Mouse (Mus musculus) limb, embryonic 10.5 days (tissue): ENCODE measurements around the gene Hnrnpul1. TPM values are rescaled to one million over a fixed set of nuclear protein-coding genes. Genes with fewer than 3 reads are reported as not detected.

Source experiments
- DNase-seq: peaks from one replicate; pipeline ENCODE4 v3.0.0-alpha.2; 2017; ENCODE audit warnings: low spot score
- H3K27ac ChIP-seq: fragments of 300-500 bp; sonication (generic); 2 replicates; pipeline ENCODE4 v1.5.1; 2016; ENCODE audit warnings: mild to moderate bottlenecking
- H3K27me3 ChIP-seq: fragments of 300-500 bp; sonication (generic); 2 replicates; pipeline ENCODE4 v1.6.1; 2016; ENCODE audit warnings: low read depth, mild to moderate bottlenecking; ENCODE audit not compliant: poor library complexity, severe bottlenecking
- H3K36me3 ChIP-seq: fragments of 300-500 bp; sonication (generic); 2 replicates; pipeline ENCODE4 v1.6.1; 2016; ENCODE audit warnings: mild to moderate bottlenecking, moderate library complexity
- H3K4me1 ChIP-seq: fragments of 300-500 bp; sonication (generic); 2 replicates; pipeline ENCODE4 v1.6.1; 2016
- H3K4me3 ChIP-seq: fragments of 300-500 bp; sonication (generic); 2 replicates; pipeline ENCODE4 v1.5.1; 2016; ENCODE audit warnings: mild to moderate bottlenecking, moderate library complexity
- H3K9me3 ChIP-seq: fragments of 300-500 bp; sonication (generic); replicated peaks from 2 replicates; pipeline ENCODE4 v1.6.1; 2016; ENCODE audit warnings: mild to moderate bottlenecking
- WGBS: fragments of 180-500 bp; shearing (Covaris S2); methylation state at CpG from one replicate; pipeline ENCODE4 v1.1.7; 2016; 5-methylcytosine and 5-hydroxymethylcytosine counted together
- polyA plus RNA-seq: library from polyadenylated mRNA; unstranded; fragments of >200 nt; fragmentation: Nextera tagmentation; extraction: Ambion mirVana; gene quantifications from 2 replicates; pipeline ENCODE4 v1.2.1, GENCODE M21; 2016

Gene Hnrnpul1
- polyA plus RNA-seq, 1 experiment from 2014 or later: 67.7 TPM

- Histone ChIP-seq H3K4me1 (peaks cover 21% of the 10 kb centered on the region), H3K9me3 (no peaks in the 10 kb centered on the region), H3K27ac (peak overlapping the region; percentile 90), H3K27me3 (peaks cover 40% of the 10 kb centered on the region), H3K4me3 (peak overlapping the region; percentile 64), H3K36me3 (peaks cover 7% of the 10 kb centered on the region; the same call in 1 of the 2 replicates)
- WGBS: 4% methylated on average over 6 of the region's 6 CpGs
- DNase-seq: no peak
These were observed 74.6 kb downstream of the Hnrnpul1 start for GRCm38 (mm10) chr7:25679971-25680370.

GRCm38 (mm10) chr7:25677013-25677412, 77.5 kb downstream of the Hnrnpul1 start:
- H3K4me3 ChIP-seq: no peak overlapping the region
- DNase-seq: no peak
- peaks cover 22% of the 10 kb centered on the region for H3K4me1 ChIP-seq
- H3K27me3 ChIP-seq: peaks cover 60% of the 10 kb centered on the region
- H3K27ac ChIP-seq: no peak overlapping the region
- H3K9me3 ChIP-seq: no peaks in the 10 kb centered on the region
- 94% methylated on average over 7 of the region's 7 CpGs for WGBS
- H3K36me3 ChIP-seq: no peaks in the 10 kb centered on the region

GRCm38 (mm10) chr7:25676085-25676781, 78.3 kb downstream of the Hnrnpul1 start:
- DNase-seq: no peak
- Histone ChIP-seq H3K4me3 (no peak overlapping the region), H3K9me3 (no peaks in the 10 kb centered on the region), H3K27me3 (peaks cover 60% of the 10 kb centered on the region), H3K4me1 (peaks cover 16% of the 10 kb centered on the region), H3K36me3 (no peaks in the 10 kb centered on the region), H3K27ac (no peak overlapping the region)
- WGBS: 80% methylated on average over 15 of the region's 15 CpGs

GRCm38 (mm10) chr7:25675405-25675804, 79.2 kb downstream of the Hnrnpul1 start:
- Histone ChIP-seq H3K36me3 (no peaks in the 10 kb centered on the region), H3K27me3 (peaks cover 60% of the 10 kb centered on the region)

GRCm38 (mm10) chr7:25674719-25675300, 79.7 kb downstream of the Hnrnpul1 start, which contains the start of gene Tmem91:
TSS of gene Tmem91 (minus strand) at chr7:25675166.
- Histone ChIP-seq H3K4me1 (peaks cover 8% of the 10 kb centered on the region), H3K36me3 (no peaks in the 10 kb centered on the region), H3K27ac (no peak within 1 kb of the TSS), H3K4me3 (peak within 1 kb of the TSS; percentile 45), H3K9me3 (no peaks in the 10 kb centered on the region), H3K27me3 (peaks cover 60% of the 10 kb centered on the region)
- peak; percentile 40 for DNase-seq
- WGBS: 3% methylated on average over 29 of the region's 29 CpGs

More at GRCm38 (mm10) chr7:25675405-25675804, 79.2 kb downstream of the Hnrnpul1 start:
- Histone ChIP-seq H3K4me1 (peaks cover 14% of the 10 kb centered on the region), H3K27ac (no peak overlapping the region), H3K4me3 (peak overlapping the region; percentile 45; the same call in 1 of the 2 replicates), H3K9me3 (no peaks in the 10 kb centered on the region)
- DNase-seq: no peak
- WGBS: 44% methylated on average over 6 of the region's 6 CpGs

- WGBS: 28% methylated on average over 9 of the region's 9 CpGs
- H3K27me3 ChIP-seq: peaks cover 56% of the 10 kb centered on the region
- no peak for DNase-seq
These were observed 80.3 kb downstream of the Hnrnpul1 start for GRCm38 (mm10) chr7:25674297-25674696.

GRCm38 (mm10) chr7:25672442-25672841, 82.1 kb downstream of the Hnrnpul1 start:
- Histone ChIP-seq H3K27me3 (peaks cover 43% of the 10 kb centered on the region), H3K4me1 (peaks cover 7% of the 10 kb centered on the region), H3K4me3 (no peak overlapping the region), H3K9me3 (no peaks in the 10 kb centered on the region), H3K27ac (no peak overlapping the region), H3K36me3 (peaks cover 23% of the 10 kb centered on the region)
- WGBS: 50% methylated on average over 4 of the region's 4 CpGs
- DNase-seq: no peak

More at GRCm38 (mm10) chr7:25674297-25674696, 80.3 kb downstream of the Hnrnpul1 start:
- H3K4me1 ChIP-seq: peaks cover 7% of the 10 kb centered on the region
- H3K9me3 ChIP-seq: no peaks in the 10 kb centered on the region
- H3K4me3 ChIP-seq: peak overlapping the region; percentile 45
- H3K27ac ChIP-seq: no peak overlapping the region
- H3K36me3 ChIP-seq: peaks cover 5% of the 10 kb centered on the region

- H3K9me3 ChIP-seq: no peaks in the 10 kb centered on the region
- H3K4me3 ChIP-seq: no peak overlapping the region
- WGBS: 80% methylated on average over 2 of the region's 2 CpGs
- peaks cover 31% of the 10 kb centered on the region for H3K36me3 ChIP-seq
- peaks cover 7% of the 10 kb centered on the region for H3K4me1 ChIP-seq
- peaks cover 39% of the 10 kb centered on the region for H3K27me3 ChIP-seq
- no peak for DNase-seq
- H3K27ac ChIP-seq: no peak overlapping the region
These were observed 82.9 kb downstream of the Hnrnpul1 start for GRCm38 (mm10) chr7:25671686-25672085.

Other genes with a start within 250 kb of the Hnrnpul1 start
- gene Ceacam2, start 214.9 kb downstream of the Hnrnpul1 start, polyA plus RNA-seq: 0.08 TPM in 1 of 2 replicates, not detected in the other
- not detected in 2 replicates for gene Erich4, start 138.9 kb downstream of the Hnrnpul1 start, polyA plus RNA-seq
- 34.1 and 35.2 TPM in 2 replicates for gene Dmac2, start 135.3 kb downstream of the Hnrnpul1 start, polyA plus RNA-seq
- 1.4 and 1.9 TPM in 2 replicates for gene B3gnt8, start 128.1 kb downstream of the Hnrnpul1 start, polyA plus RNA-seq
- gene Bckdha, start 95.8 kb downstream of the Hnrnpul1 start, polyA plus RNA-seq: 63.0 and 66.4 TPM in 2 replicates
- gene Exosc5, start 95.6 kb downstream of the Hnrnpul1 start, polyA plus RNA-seq: 88.3 and 109 TPM in 2 replicates
- 2.9 and 3.4 TPM in 2 replicates for gene Tmem91, start 79.6 kb downstream of the Hnrnpul1 start, polyA plus RNA-seq
- 33.0 and 37.7 TPM in 2 replicates for gene B9d2, start 74.0 kb downstream of the Hnrnpul1 start, polyA plus RNA-seq
- 1.4 and 1.6 TPM in 2 replicates for gene Tgfb1, start 67.8 kb downstream of the Hnrnpul1 start, polyA plus RNA-seq
- gene Ccdc97, start 35.7 kb downstream of the Hnrnpul1 start, polyA plus RNA-seq: 31.5 and 32.3 TPM in 2 replicates
- 19.4 and 28.1 TPM in 2 replicates for gene Axl, start 33.9 kb upstream of the Hnrnpul1 start, polyA plus RNA-seq
- gene Cyp2s1, start 62.2 kb upstream of the Hnrnpul1 start, polyA plus RNA-seq: 1.0 and 1.1 TPM in 2 replicates
- gene Cyp2b10, start 142.9 kb upstream of the Hnrnpul1 start, polyA plus RNA-seq: not detected in 2 replicates